Mouse (Mus musculus) embryo, embryonic 11 days (tissue): Measurements from ENCODE around the gene Adam8.

ENCODE experiments used
- DNase-seq: peaks from one replicate; pipeline ENCODE4 v3.0.0-alpha.2; 2015

Adam8 gene

DNA sequence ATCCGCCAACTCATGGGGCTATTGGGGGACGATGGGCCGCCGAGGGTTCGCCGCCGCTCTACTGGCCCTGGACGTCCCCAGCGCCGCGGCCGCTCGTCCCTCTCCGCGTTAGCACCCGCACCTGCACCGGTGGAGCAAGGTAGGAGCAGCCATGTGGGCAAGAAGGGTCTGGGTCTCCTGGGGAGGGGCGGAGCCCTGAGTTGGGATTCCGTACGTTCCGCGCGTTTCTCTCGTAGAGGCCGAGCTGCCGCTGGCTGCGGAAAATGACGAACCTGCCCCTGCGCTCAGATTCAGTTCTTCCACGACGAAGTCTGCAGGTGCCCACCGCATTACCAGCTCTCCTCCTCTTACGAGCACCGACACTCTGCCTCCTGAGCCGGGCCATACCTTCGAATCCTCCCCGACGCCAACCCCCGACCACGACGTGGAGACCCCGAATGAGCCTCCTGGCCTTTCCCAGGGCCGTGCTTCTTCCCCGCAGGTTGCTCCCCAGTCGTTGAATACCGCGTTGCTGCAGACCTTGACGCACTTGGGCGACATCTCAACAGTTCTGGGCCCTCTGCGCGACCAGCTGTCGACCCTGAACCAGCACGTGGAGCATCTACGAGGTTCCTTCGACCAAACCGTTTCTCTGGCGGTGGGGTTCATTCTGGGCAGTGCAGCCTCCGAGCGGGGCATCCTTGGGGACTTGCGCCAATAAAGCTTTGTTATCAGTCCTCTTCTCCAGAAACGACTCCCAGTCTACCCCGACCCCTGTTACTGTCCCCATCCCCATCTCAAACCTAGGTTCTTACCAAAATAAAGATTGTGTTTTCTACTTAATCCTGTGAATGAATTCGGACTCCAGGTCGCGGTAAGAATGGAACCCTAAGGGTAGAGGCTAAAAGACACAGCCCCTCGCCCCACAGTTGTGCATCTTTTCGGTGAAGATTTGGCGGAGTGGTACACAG lies 47.8 kb downstream of the Adam8 start:
- DNase-seq: peak; percentile 32

- DNase-seq: peak; percentile 55
Observed at GRCm38 (mm10) chr7:139943674-139944281, 48.6 kb downstream of the Adam8 start, which contains the start of gene Utf1. Gene Utf1, plus strand, starts transcription at chr7:139943789.

- no peak for DNase-seq
Observed at GRCm38 (mm10) chr7:139940476-139941209, 51.7 kb downstream of the Adam8 start.

DNA sequence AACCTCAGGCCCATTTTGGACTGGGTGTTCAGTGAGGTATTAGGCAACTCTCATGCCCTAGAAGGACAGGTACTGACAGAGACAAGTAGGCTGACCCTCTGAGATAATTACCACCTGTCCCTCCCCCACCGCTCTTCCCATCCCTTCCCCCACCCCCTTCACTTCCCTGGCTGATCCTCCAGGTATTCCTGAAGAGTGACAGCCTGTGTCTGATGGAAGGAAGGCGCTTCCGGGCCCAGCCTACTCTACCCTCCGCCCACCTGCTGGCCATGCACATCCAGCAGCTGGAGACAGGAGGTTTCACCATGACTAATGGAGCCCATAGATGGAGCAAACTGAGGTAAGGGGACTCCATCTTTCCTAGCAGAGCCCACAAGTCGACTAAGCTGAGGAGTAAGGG lies 54.6 kb downstream of the Adam8 start:
- DNase-seq: no peak

DNA sequence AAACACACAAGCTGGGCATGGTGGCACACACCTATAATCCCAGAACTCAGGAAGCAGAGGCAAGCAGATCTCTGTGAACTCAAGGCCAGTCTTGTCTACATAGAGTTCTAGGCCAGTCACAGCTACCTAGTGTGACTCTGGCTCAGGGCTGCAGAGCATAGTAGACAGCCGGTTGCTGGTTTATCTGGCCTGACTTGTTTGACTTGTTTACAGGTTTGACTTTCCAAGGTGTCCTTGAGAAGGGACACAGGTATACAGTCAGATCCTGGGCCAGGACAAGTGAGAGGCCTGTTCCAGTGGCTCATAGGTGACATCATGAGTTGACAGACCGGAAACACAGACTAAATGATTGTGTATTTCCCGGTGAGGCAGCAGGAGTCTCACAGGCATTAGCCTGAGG lies 55.2 kb downstream of the Adam8 start:
- DNase-seq: no peak

DNA sequence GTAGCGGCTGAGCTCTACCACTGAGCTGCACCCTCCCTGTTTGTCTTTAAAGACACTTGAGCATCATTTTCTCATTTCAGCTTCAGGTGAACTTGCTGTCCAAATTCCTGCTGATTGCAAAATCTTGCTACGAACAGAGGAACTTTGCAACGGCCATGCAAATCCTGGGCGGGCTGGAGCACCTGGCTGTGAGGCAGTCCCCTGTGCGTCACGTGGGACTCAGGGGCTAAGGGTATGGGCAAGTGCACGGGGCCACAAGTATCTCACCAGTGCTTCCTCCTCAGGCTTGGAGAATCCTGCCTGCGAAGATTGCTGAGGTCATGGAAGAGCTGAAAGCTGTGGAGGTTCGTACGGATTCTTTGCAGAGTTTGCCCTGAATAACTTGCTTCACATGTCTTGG lies 55.7 kb downstream of the Adam8 start:
- no peak for DNase-seq

- peak; percentile 75 for DNase-seq
Observed at GRCm38 (mm10) chr7:139930732-139931131, 61.6 kb downstream of the Adam8 start.
